Mouse (Mus musculus): ENCODE data around the gene Ubap2.

The Ubap2 gene

GRCm38 (mm10) chr4:41161232-41161631, 113.7 kb downstream of the Ubap2 start:
- DNase-seq: no peak

- DNase-seq: no peak
These were observed 116.7 kb downstream of the Ubap2 start for GRCm38 (mm10) chr4:41158251-41158650.

- DNase-seq: no peak
These were observed 118.0 kb downstream of the Ubap2 start for GRCm38 (mm10) chr4:41156961-41157360.

- no peak for DNase-seq
These were observed 121.8 kb downstream of the Ubap2 start for GRCm38 (mm10) chr4:41153146-41153545.

GRCm38 (mm10) chr4:41151186-41151585, 123.8 kb downstream of the Ubap2 start:
- no peak for DNase-seq

- DNase-seq: no peak
These were observed 125.1 kb downstream of the Ubap2 start for GRCm38 (mm10) chr4:41149891-41150290.
